Mouse (Mus musculus): Measurements from ENCODE around the gene Arvcf. TPM values are rescaled to one million over a fixed set of nuclear protein-coding genes. Genes with fewer than 3 reads are reported as not detected.

The Arvcf gene
- polyA plus RNA-seq, 1 experiment from 2014 or later = 71.0 TPM

DNA sequence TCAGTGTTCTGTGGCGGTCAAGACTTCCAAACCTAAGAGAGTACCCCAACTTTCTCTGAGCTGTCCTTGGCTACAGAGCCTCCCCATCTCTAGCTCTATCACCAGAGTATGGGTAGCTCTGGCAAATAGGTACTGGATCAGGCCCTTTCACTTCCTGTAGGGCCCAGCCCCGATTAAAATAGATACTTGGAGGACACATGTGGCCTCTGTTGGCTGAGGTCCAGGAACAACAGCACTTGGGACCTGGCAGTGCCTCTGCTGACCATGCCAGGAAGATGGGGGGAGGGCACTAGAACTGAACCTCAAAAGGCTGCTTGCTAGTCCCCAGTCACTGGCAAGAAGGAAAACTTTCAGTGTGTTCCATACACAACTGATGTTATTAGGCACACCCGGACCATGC, 14.0 kb upstream of the Arvcf start:
- no peak overlapping the region for H3K9ac ChIP-seq (ENCODE audit: low read length)
- no peaks in the 10 kb centered on the region for H3K27me3 ChIP-seq (ENCODE audit: control insufficient read depth, insufficient read depth, low read length)
- H3K4me3 ChIP-seq (ENCODE audit: low read depth, low read length) = no peak overlapping the region
- no peaks in the 10 kb centered on the region for H3K9me3 ChIP-seq (ENCODE audit: control insufficient read depth, low read length)
- no peak overlapping the region for H3K4me2 ChIP-seq
- no peak overlapping the region for H3K27ac ChIP-seq (ENCODE audit: low read depth, low read length)
- WGBS = 90% methylated on average over 3 of the region's 3 CpGs
- H3K4me1 ChIP-seq (ENCODE audit: control insufficient read depth, insufficient read depth, low read length) = no peaks in the 10 kb centered on the region
- no peak for ATAC-seq (ENCODE audit: low FRiP score)
- no peaks in the 10 kb centered on the region for H3K36me3 ChIP-seq (ENCODE audit: control insufficient read depth, insufficient read depth, low read length)
- no peak for DNase-seq (ENCODE audit: low spot score, missing footprints)

DNA sequence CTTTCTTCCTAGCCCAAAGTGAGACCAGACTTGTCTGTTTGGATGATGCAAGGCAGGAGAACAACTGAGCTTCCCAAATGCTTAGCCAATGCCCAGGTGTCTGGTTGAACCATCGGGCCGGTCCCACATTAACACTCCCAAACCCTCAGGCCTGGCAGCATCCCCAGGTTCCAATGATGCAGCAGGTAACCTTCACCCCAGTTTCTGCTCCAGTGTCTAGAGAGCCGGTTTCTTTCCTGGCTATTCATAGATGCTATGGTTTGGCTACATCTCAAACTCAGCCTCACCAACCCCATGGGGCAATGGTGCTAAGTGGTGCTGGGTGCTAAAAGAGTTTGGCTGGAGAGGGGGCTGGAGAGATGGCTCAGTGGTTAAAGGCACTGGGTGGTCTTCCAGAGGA, 12.0 kb upstream of the Arvcf start:
- H3K27me3 ChIP-seq (ENCODE audit: control insufficient read depth, insufficient read depth, low read length) = no peaks in the 10 kb centered on the region

DNA sequence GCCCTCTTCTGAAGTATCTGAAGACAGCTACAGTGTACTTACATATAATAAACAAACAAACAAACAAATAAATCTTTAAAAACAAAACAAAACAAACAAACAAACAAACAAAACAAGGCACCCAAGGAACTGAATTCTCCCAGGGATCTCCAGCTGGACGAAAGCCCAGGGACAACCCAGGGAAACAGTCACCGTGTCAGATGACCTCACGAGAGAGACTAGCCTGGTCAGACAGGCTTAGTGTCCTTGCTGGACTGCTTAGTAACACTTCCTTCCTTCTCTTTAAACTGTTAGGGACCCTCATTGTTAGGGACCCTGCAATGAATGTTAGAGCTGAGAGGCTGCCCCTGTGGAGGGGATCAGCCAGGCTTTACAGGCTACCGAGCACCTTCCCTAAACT, 10.7 kb upstream of the Arvcf start:
- H3K9me3 ChIP-seq (ENCODE audit: control insufficient read depth, low read length) = no peaks in the 10 kb centered on the region
- ATAC-seq (ENCODE audit: low FRiP score) (no peak), DNase-seq (ENCODE audit: low spot score, missing footprints) (no peak)
- no peak overlapping the region for H3K27ac ChIP-seq (ENCODE audit: low read depth, low read length)
- 91% methylated on average over 4 of the region's 4 CpGs for WGBS
- no peak overlapping the region for H3K4me2 ChIP-seq
- H3K4me1 ChIP-seq (ENCODE audit: control insufficient read depth, insufficient read depth, low read length) = peaks cover 3% of the 10 kb centered on the region; the same call in 1 of the 2 replicates
- H3K36me3 ChIP-seq (ENCODE audit: control insufficient read depth, insufficient read depth, low read length) = no peaks in the 10 kb centered on the region
- no peak overlapping the region for H3K4me3 ChIP-seq (ENCODE audit: low read depth, low read length)
- H3K27me3 ChIP-seq (ENCODE audit: control insufficient read depth, insufficient read depth, low read length) = no peaks in the 10 kb centered on the region
- no peak overlapping the region for H3K9ac ChIP-seq (ENCODE audit: low read length)

More for the DNA sequence above, 12.0 kb upstream of the Arvcf start:
- H3K9me3 ChIP-seq (ENCODE audit: control insufficient read depth, low read length) = no peaks in the 10 kb centered on the region
- no peaks in the 10 kb centered on the region for H3K36me3 ChIP-seq (ENCODE audit: control insufficient read depth, insufficient read depth, low read length)
- H3K27ac ChIP-seq (ENCODE audit: low read depth, low read length) = no peak overlapping the region
- DNase-seq (ENCODE audit: low spot score, missing footprints) = no peak
- H3K9ac ChIP-seq (ENCODE audit: low read length) = no peak overlapping the region
- H3K4me2 ChIP-seq = no peak overlapping the region
- whole genome bisulfite sequencing = 87% methylated on average over 3 of the region's 3 CpGs
- H3K4me1 ChIP-seq (ENCODE audit: control insufficient read depth, insufficient read depth, low read length) = peaks cover 3% of the 10 kb centered on the region; the same call in 1 of the 2 replicates
- no peak overlapping the region for H3K4me3 ChIP-seq (ENCODE audit: low read depth, low read length)
- no peak for ATAC-seq (ENCODE audit: low FRiP score)

GRCm38 (mm10) chr16:18339866-18340265, 8.1 kb upstream of the Arvcf start:
- Histone ChIP-seq H3K9me3 (ENCODE audit: control insufficient read depth, low read length) (no peaks in the 10 kb centered on the region), H3K36me3 (ENCODE audit: control insufficient read depth, insufficient read depth, low read length) (no peaks in the 10 kb centered on the region), H3K4me2 (no peak overlapping the region), H3K27ac (ENCODE audit: low read depth, low read length) (no peak overlapping the region), H3K4me1 (ENCODE audit: control insufficient read depth, insufficient read depth, low read length) (peaks cover 20% of the 10 kb centered on the region), H3K27me3 (ENCODE audit: control insufficient read depth, insufficient read depth, low read length) (no peaks in the 10 kb centered on the region), H3K9ac (ENCODE audit: low read length) (no peak overlapping the region), H3K4me3 (ENCODE audit: low read depth, low read length) (no peak overlapping the region)
- WGBS = 48% methylated on average over 1 of the region's 1 CpGs
- DNase-seq (ENCODE audit: low spot score, missing footprints) (no peak), ATAC-seq (ENCODE audit: low FRiP score) (no peak)

- peaks cover 24% of the 10 kb centered on the region for H3K4me1 ChIP-seq (ENCODE audit: control insufficient read depth, insufficient read depth, low read length)
- H3K27me3 ChIP-seq (ENCODE audit: control insufficient read depth, insufficient read depth, low read length) = no peaks in the 10 kb centered on the region; the same call in 1 of the 2 replicates
- H3K36me3 ChIP-seq (ENCODE audit: control insufficient read depth, insufficient read depth, low read length) = no peaks in the 10 kb centered on the region
- H3K9ac ChIP-seq (ENCODE audit: low read length) = no peak overlapping the region
- H3K4me3 ChIP-seq (ENCODE audit: low read depth, low read length) = no peak overlapping the region
- H3K9me3 ChIP-seq (ENCODE audit: control insufficient read depth, low read length) = no peaks in the 10 kb centered on the region
- H3K27ac ChIP-seq (ENCODE audit: low read depth, low read length) = no peak overlapping the region
- ATAC-seq (ENCODE audit: low FRiP score) (no peak), DNase-seq (ENCODE audit: low spot score, missing footprints) (no peak)
- WGBS = 90% methylated on average over 8 of the region's 8 CpGs
- H3K4me2 ChIP-seq = no peak overlapping the region
These were observed 6.4 kb upstream of the Arvcf start for GRCm38 (mm10) chr16:18341605-18342004.

DNA sequence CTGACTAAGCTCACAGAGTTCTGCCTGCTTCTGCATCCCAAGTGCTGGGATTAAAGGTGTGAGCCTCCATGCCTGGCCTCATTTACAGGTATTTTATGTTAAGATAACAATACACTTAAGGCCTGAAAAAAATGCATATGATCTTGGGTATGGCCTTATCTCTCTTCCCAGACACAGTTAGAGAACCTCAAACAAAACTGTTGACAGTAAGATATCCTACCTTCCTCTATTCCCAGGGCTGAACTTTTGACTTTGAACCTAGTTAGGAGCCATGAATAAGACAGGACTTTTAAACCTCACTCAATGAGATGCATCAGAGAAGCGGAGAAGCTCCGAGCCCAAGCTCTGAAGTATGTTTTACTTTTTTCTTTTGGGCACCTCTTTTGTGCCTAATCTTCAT, 5.9 kb upstream of the Arvcf start:
- no peak overlapping the region for H3K9ac ChIP-seq (ENCODE audit: low read length)
- H3K27ac ChIP-seq (ENCODE audit: low read depth, low read length) = no peak overlapping the region
- no peaks in the 10 kb centered on the region; the same call in 1 of the 2 replicates for H3K27me3 ChIP-seq (ENCODE audit: control insufficient read depth, insufficient read depth, low read length)
- H3K4me1 ChIP-seq (ENCODE audit: control insufficient read depth, insufficient read depth, low read length) = peaks cover 24% of the 10 kb centered on the region
- ATAC-seq (ENCODE audit: low FRiP score) (no peak), DNase-seq (ENCODE audit: low spot score, missing footprints) (no peak)
- H3K9me3 ChIP-seq (ENCODE audit: control insufficient read depth, low read length) = no peaks in the 10 kb centered on the region
- 69% methylated on average over 2 of the region's 2 CpGs for WGBS
- H3K36me3 ChIP-seq (ENCODE audit: control insufficient read depth, insufficient read depth, low read length) = no peaks in the 10 kb centered on the region
- no peak overlapping the region for H3K4me2 ChIP-seq
- H3K4me3 ChIP-seq (ENCODE audit: low read depth, low read length) = no peak overlapping the region; the same call in 1 of the 2 replicates

GRCm38 (mm10) chr16:18342650-18343570, 5.1 kb upstream of the Arvcf start:
- H3K4me3 ChIP-seq (ENCODE audit: low read depth, low read length) = peak overlapping the region; percentile 55
- H3K27me3 ChIP-seq (ENCODE audit: control insufficient read depth, insufficient read depth, low read length) = no peaks in the 10 kb centered on the region; the same call in 1 of the 2 replicates
- peak overlapping the region; percentile 79 for H3K4me2 ChIP-seq
- 46% methylated on average over 9 of the region's 9 CpGs for WGBS
- DNase-seq (ENCODE audit: low spot score, missing footprints) (peak; percentile 91), ATAC-seq (ENCODE audit: low FRiP score) (no peak)
- no peaks in the 10 kb centered on the region for H3K36me3 ChIP-seq (ENCODE audit: control insufficient read depth, insufficient read depth, low read length)
- no peak overlapping the region for H3K27ac ChIP-seq (ENCODE audit: low read depth, low read length)
- H3K9ac ChIP-seq (ENCODE audit: low read length) = peak overlapping the region; percentile 71
- no peaks in the 10 kb centered on the region for H3K9me3 ChIP-seq (ENCODE audit: control insufficient read depth, low read length)
- peaks cover 27% of the 10 kb centered on the region for H3K4me1 ChIP-seq (ENCODE audit: control insufficient read depth, insufficient read depth, low read length)

DNA sequence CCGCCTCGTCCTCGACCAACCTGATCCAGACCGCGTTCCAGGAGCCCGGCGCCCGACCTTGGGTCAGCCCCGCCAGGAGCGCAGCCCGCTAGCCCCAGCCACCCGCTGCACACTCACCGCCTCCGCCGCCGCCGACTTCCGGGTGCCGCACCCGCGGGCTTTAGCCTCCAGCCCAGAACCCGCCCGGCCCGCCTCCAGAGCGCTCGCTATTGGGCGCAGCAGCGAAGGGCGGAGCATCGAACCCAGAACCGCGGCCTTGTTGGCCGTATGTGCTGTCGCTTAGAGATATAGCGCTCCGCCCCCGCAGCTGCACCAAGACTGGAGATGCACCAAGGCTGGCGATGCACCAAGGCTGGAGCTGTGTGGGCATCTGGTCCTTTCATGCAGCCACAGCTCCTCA, 4.2 kb upstream of the Arvcf start:
- H3K36me3 ChIP-seq (ENCODE audit: control insufficient read depth, insufficient read depth, low read length) = no peaks in the 10 kb centered on the region
- ATAC-seq (ENCODE audit: low FRiP score) = peak; percentile 89

DNA sequence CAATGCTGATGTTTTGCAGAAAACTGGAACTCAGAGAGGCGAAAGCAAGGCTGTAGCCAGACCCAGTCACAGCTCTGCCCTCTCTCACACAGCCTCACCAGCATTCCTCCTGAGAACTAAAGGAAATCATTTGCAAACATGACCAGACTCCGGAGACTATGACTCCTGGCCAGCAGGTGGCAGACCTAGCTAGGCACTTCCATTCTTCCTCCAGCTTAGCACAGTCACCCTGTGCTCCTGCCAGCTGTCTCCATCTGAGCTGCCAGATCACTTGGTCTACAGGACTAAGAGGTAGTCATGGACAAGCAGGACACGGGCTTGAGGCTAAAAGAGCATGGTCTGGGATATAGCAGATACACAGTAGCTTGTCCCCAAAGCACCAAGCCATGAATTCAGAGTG, 2.7 kb upstream of the Arvcf start:
- ATAC-seq (ENCODE audit: low FRiP score) = peak; percentile 45

More for the DNA sequence above, 4.2 kb upstream of the Arvcf start:
- peak overlapping the region; percentile 55 for H3K4me3 ChIP-seq (ENCODE audit: low read depth, low read length)
- H3K9me3 ChIP-seq (ENCODE audit: control insufficient read depth, low read length) = no peaks in the 10 kb centered on the region
- H3K4me2 ChIP-seq = peak overlapping the region; percentile 79
- peak overlapping the region; percentile 71 for H3K9ac ChIP-seq (ENCODE audit: low read length)
- peak; percentile 99 for DNase-seq (ENCODE audit: low spot score, missing footprints)
- under 1% methylated on average over 37 of the region's 38 CpGs for WGBS
- H3K4me1 ChIP-seq (ENCODE audit: control insufficient read depth, insufficient read depth, low read length) = peaks cover 30% of the 10 kb centered on the region
- no peaks in the 10 kb centered on the region; the same call in 1 of the 2 replicates for H3K27me3 ChIP-seq (ENCODE audit: control insufficient read depth, insufficient read depth, low read length)
- H3K27ac ChIP-seq (ENCODE audit: low read depth, low read length) = no peak overlapping the region; the same call in 1 of the 2 replicates

More for the DNA sequence above, 2.7 kb upstream of the Arvcf start:
- WGBS = 5% methylated on average over 3 of the region's 3 CpGs
- peak; percentile 96 for DNase-seq (ENCODE audit: low spot score, missing footprints)
- no peak overlapping the region for H3K4me2 ChIP-seq
- H3K27ac ChIP-seq (ENCODE audit: low read depth, low read length) = no peak overlapping the region
- H3K9me3 ChIP-seq (ENCODE audit: control insufficient read depth, low read length) = no peaks in the 10 kb centered on the region
- no peaks in the 10 kb centered on the region for H3K36me3 ChIP-seq (ENCODE audit: control insufficient read depth, insufficient read depth, low read length)
- H3K27me3 ChIP-seq (ENCODE audit: control insufficient read depth, insufficient read depth, low read length) = no peaks in the 10 kb centered on the region; the same call in 1 of the 2 replicates
- peaks cover 29% of the 10 kb centered on the region for H3K4me1 ChIP-seq (ENCODE audit: control insufficient read depth, insufficient read depth, low read length)
- no peak overlapping the region for H3K9ac ChIP-seq (ENCODE audit: low read length)
- no peak overlapping the region for H3K4me3 ChIP-seq (ENCODE audit: low read depth, low read length)
